1 mouse cellular context compared by ENCODE assay signal in the genomic region with DNA sequence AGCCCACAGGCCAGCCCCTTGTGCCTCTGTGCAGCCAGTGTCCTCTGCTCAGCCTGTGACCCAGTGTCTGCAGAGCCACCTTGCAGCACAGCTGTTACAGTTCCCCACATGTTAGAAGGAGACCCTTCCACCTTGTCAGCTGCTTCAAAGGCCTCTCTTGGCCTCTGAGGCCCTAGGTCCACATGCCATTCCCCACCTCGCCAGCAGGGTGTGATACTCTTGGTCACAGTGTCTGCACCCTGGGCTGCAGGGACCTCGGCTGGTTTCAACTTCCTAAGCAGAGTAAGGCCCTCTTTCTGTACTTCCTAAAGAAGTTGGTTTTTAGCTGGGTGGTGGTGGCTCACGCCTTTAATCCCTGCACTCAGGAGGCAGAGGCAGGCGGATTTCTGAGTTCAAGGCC.
TF ChIP-seq lines count a peak whose summit lies in the region.

No protein-coding gene starts in this region.

TF ChIP-seq in MEL, 35 proteins besides CTCF, POLR2A, EP300 and RAD21:
- TF ChIP-seq SMC3 (IDR thresholded peaks at IDR 0.05; ENCODE audit: low read depth, low read length) (peak; percentile 36; the same call in 1 of the 2 replicates), CHD1 (IDR thresholded peaks at IDR 0.05; ENCODE audit: low read depth, low read length) (no peak), POLR2AphosphoS5 (IDR thresholded peaks at IDR 0.05; ENCODE audit: borderline replicate concordance, low read depth, low read length) (no peak), GABPA (IDR thresholded peaks at IDR 0.05; ENCODE audit: low read depth, low read length) (no peak), MAX (IDR thresholded peaks at IDR 0.05; ENCODE audit: low read length) (no peak), NELFE (IDR thresholded peaks at IDR 0.05; ENCODE audit: low read depth, low read length) (no peak), ZC3H11A (IDR thresholded peaks at IDR 0.05; ENCODE audit: low read depth, low read length) (no peak), MYC (IDR thresholded peaks at IDR 0.05; ENCODE audit: low read depth, low read length) (no peak)
